Comparison of ENCODE assay signal across 7 mouse cellular contexts in genomic region chr14:67541271-67541711, GRCm38 (mm10).
A peak's percentile ranks its signal among the peaks of the same experiment; 100 is the strongest.
DNase-seq lines count a peak whose midpoint lies in the region.

No protein-coding gene starts in this region.

- DNase-seq in ovary, postnatal 10 days (ENCODE audit: low spot score), result peak; percentile 2
- DNase-seq in ovary, postnatal 14 days (ENCODE audit: low spot score), result no peak
- DNase-seq in gastrocnemius, postnatal 10 days, result peak; percentile 31
- peak; percentile 18 for DNase-seq in layer of hippocampus, adult 9-10 months (ENCODE audit: low spot score)
- DNase-seq in retina, postnatal 7 days (ENCODE audit: low read depth, low spot score), result peak; percentile 19
- DNase-seq in adipocyte (ENCODE audit: low spot score), result no peak
- DNase-seq in lung, postnatal 25 days (ENCODE audit: low spot score), result no peak

Comparison
In these comparisons a context has a peak if more than half of its experiments do, and no peak if none do; other contexts are left out.
1. DNase-seq: peak in ovary, postnatal 10 days (single experiment), gastrocnemius, postnatal 10 days (single experiment), layer of hippocampus, adult 9-10 months (single experiment) and retina, postnatal 7 days (single experiment); none in ovary, postnatal 14 days (single experiment), adipocyte (single experiment) and lung, postnatal 25 days (single experiment).